41 mouse cellular contexts compared by ENCODE assay signal in the genomic region with DNA sequence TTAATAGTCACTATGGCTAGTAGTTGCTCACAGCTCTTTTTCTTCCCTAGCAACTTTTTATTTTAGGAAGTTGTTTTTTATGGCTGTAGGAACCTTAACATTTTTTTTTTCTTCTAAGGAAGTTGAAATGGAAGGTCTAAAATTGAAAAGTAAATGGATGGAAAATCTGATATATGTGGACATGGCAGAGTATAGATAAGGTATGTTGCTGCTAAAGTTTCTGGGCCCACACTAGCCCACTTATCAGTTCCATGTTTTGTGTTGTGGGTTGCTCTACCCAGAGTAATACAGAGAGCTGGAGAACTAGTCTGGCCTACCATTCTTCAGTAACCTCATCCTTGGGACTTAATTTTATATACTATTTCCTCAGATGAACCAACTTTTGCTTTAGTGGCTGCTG. TPM values are rescaled to one million over a fixed set of nuclear protein-coding genes. Genes with fewer than 3 reads are reported as not detected.
DNase-seq lines count a peak whose midpoint lies in the region; ATAC-seq lines count a peak whose summit lies in the region.
"Had no signal": no experiment of that assay in that cellular context is flagged by ENCODE, and none has a peak within 500 bp of the region (broad histone marks: within the 10 kb centered on the region; RNA-seq: fewer than 3 reads in every experiment).

No protein-coding gene starts in this region.

- H3K36me3 ChIP-seq in liver, embryonic 13.5 days, result peaks cover 40% of the 10 kb centered on the region
- peaks cover 86% of the 10 kb centered on the region for H3K36me3 ChIP-seq in forebrain, embryonic 10.5 days (replicated peaks)
- peaks cover 47% of the 10 kb centered on the region for H3K36me3 ChIP-seq in kidney, embryonic 15.5 days
- H3K36me3 ChIP-seq in neural tube, embryonic 15.5 days, result peaks cover 38% of the 10 kb centered on the region

- H3K4me2 ChIP-seq in liver, embryonic 13.5 days, result 0 out of 2 replicates have a peak overlapping the region, but pooled peaks have one; percentile 3
- H3K4me2 ChIP-seq in kidney, embryonic 15.5 days, result no peak overlapping the region
- H3K4me2 ChIP-seq in neural tube, embryonic 15.5 days, result no peak overlapping the region
- H3K4me2 ChIP-seq: embryonic facial prominence, embryonic 15.5 days; heart, embryonic 15.5 days; intestine, embryonic 15.5 days; lung, embryonic 15.5 days; midbrain, embryonic 13.5 days; neural tube, embryonic 13.5 days had no signal

- peak; percentile 20 for DNase-seq in MEL-GATA-1-ER (ENCODE audit: extremely low read depth, low read depth)
- no peak for DNase-seq in liver, embryonic 13.5 days
- no peak for DNase-seq in forebrain, embryonic 10.5 days (ENCODE audit: extremely low spot score, low spot score)
- DNase-seq: adrenal gland, adult 2 months; adrenal gland, postnatal 36 days; cerebellum, adult 11 months; cerebellum, postnatal 10 days; gastrocnemius, postnatal 14 days; kidney, adult 2 months; layer of hippocampus, postnatal 36 days; left cerebral cortex, postnatal 4 days; lung, postnatal 36 days; retina, postnatal 1 day; right cerebral cortex, postnatal 14 days; thymus, postnatal 4 days had no signal

- H3K4me1 ChIP-seq in liver, embryonic 13.5 days (replicated peaks), result peaks cover 40% of the 10 kb centered on the region
- no peaks in the 10 kb centered on the region for H3K4me1 ChIP-seq in forebrain, embryonic 10.5 days
- H3K4me1 ChIP-seq in kidney, embryonic 15.5 days, result no peaks in the 10 kb centered on the region
- 0 out of 2 replicates have a peak, but pooled peaks cover 3% of the 10 kb centered on the region for H3K4me1 ChIP-seq in neural tube, embryonic 15.5 days
- H3K4me1 ChIP-seq: embryonic facial prominence, embryonic 10.5 days; embryonic facial prominence, embryonic 15.5 days; heart, embryonic 10.5 days; intestine, embryonic 15.5 days; lung, embryonic 15.5 days had no signal

- H3K9ac ChIP-seq in liver, embryonic 13.5 days, result no peak overlapping the region
- H3K9ac ChIP-seq in kidney, embryonic 15.5 days, result no peak overlapping the region
- H3K9ac ChIP-seq in neural tube, embryonic 15.5 days (replicated peaks), result no peak overlapping the region
- H3K9ac ChIP-seq: embryonic facial prominence, embryonic 15.5 days; heart, embryonic 15.5 days; intestine, embryonic 15.5 days; lung, embryonic 15.5 days; midbrain, embryonic 13.5 days; neural tube, embryonic 13.5 days had no signal

- H3K27ac ChIP-seq in liver, embryonic 13.5 days, result no peak overlapping the region
- no peak overlapping the region for H3K27ac ChIP-seq in forebrain, embryonic 10.5 days
- no peak overlapping the region for H3K27ac ChIP-seq in kidney, embryonic 15.5 days
- H3K27ac ChIP-seq in neural tube, embryonic 15.5 days (replicated peaks), result no peak overlapping the region
- H3K27ac ChIP-seq: embryonic facial prominence, embryonic 10.5 days; embryonic facial prominence, embryonic 15.5 days; heart, embryonic 10.5 days; heart, embryonic 15.5 days; hindbrain, postnatal 0 days; intestine, embryonic 15.5 days; kidney, postnatal 0 days; lung, embryonic 15.5 days; midbrain, embryonic 13.5 days; neural tube, embryonic 13.5 days had no signal

- no peak overlapping the region for H3K4me3 ChIP-seq in liver, embryonic 13.5 days (replicated peaks)
- no peak overlapping the region for H3K4me3 ChIP-seq in forebrain, embryonic 10.5 days
- no peak overlapping the region for H3K4me3 ChIP-seq in kidney, embryonic 15.5 days (replicated peaks)
- H3K4me3 ChIP-seq in neural tube, embryonic 15.5 days (replicated peaks), result no peak overlapping the region
- H3K4me3 ChIP-seq: embryonic facial prominence, embryonic 10.5 days; embryonic facial prominence, embryonic 15.5 days; heart, embryonic 10.5 days; heart, embryonic 15.5 days; intestine, embryonic 15.5 days; lung, embryonic 15.5 days; megakaryocyte, embryonic 14.5 days; midbrain, embryonic 13.5 days; neural tube, embryonic 13.5 days had no signal

- no peaks in the 10 kb centered on the region for H3K9me3 ChIP-seq in liver, embryonic 13.5 days (replicated peaks)
- H3K9me3 ChIP-seq in forebrain, embryonic 10.5 days, result no peaks in the 10 kb centered on the region
- H3K9me3 ChIP-seq in kidney, embryonic 15.5 days (replicated peaks), result no peaks in the 10 kb centered on the region
- H3K9me3 ChIP-seq in neural tube, embryonic 15.5 days (replicated peaks), result no peaks in the 10 kb centered on the region
- H3K9me3 ChIP-seq: embryonic facial prominence, embryonic 10.5 days; embryonic facial prominence, embryonic 15.5 days; heart, embryonic 10.5 days; heart, embryonic 15.5 days; intestine, embryonic 15.5 days; lung, embryonic 15.5 days; megakaryocyte, embryonic 14.5 days; midbrain, embryonic 13.5 days; neural tube, embryonic 13.5 days had no signal

- peak; percentile 62; the same call in 1 of the 2 replicates for ATAC-seq in erythroblast, adult 5-6 weeks (replicated peaks; ENCODE audit: low FRiP score, poor library complexity, severe bottlenecking)
- peak; percentile 95 for ATAC-seq in liver, embryonic 13.5 days (ENCODE audit: low read depth)
- ATAC-seq in megakaryocyte progenitor cell, adult 5-6 weeks (replicated peaks; ENCODE audit: poor library complexity), result peak; percentile 60
- no peak for ATAC-seq in kidney, embryonic 15.5 days (replicated peaks; ENCODE audit: low FRiP score)
- ATAC-seq in neural tube, embryonic 15.5 days (ENCODE audit: low FRiP score), result no peak
- ATAC-seq: forebrain, embryonic 16.5 days; hindbrain, postnatal 0 days; intestine, embryonic 15.5 days; midbrain, embryonic 13.5 days had no signal

- no peaks in the 10 kb centered on the region for H3K27me3 ChIP-seq in liver, embryonic 13.5 days
- H3K27me3 ChIP-seq in forebrain, embryonic 10.5 days (ENCODE audit: poor library complexity, severe bottlenecking), result no peaks in the 10 kb centered on the region
- H3K27me3 ChIP-seq in kidney, embryonic 15.5 days, result no peaks in the 10 kb centered on the region
- H3K27me3 ChIP-seq in neural tube, embryonic 15.5 days (replicated peaks), result no peaks in the 10 kb centered on the region
- H3K27me3 ChIP-seq: embryonic facial prominence, embryonic 15.5 days; heart, embryonic 15.5 days; intestine, embryonic 15.5 days; lung, embryonic 15.5 days; megakaryocyte, embryonic 14.5 days; midbrain, embryonic 13.5 days; neural tube, embryonic 13.5 days had no signal

RNA-seq across cellular contexts. Expression of a gene that starts 9.5 kb away (rescaled TPM):
- 18.6 and 25.4 TPM in 2 replicates for total RNA-seq in erythroblast, adult 5-6 weeks (2015; ENCODE audit: low replicate concordance)
- total RNA-seq in erythroblast, adult 5-6 weeks (2017; ENCODE audit: low replicate concordance), result 14.8 and 28.9 TPM in 2 replicates
- polyA plus RNA-seq in liver, embryonic 13.5 days (2015; fragmentation: Nextera tagmentation; extraction: Ambion mirVana), result 10.7 and 14.2 TPM in 2 replicates
- total RNA-seq in megakaryocyte progenitor cell, adult 5-6 weeks (2015), result 59.9 and 71.0 TPM in 2 replicates
- total RNA-seq in megakaryocyte progenitor cell, adult 5-6 weeks (2017), result 78.4 and 133 TPM in 2 replicates
- polyA plus RNA-seq in forebrain, embryonic 10.5 days (2016; fragmentation: Nextera tagmentation; extraction: Ambion mirVana), result 42.3 and 49.2 TPM in 2 replicates
- 40.5 and 41.9 TPM in 2 replicates for polyA plus RNA-seq in kidney, embryonic 15.5 days (2015; fragmentation: Nextera tagmentation; extraction: Ambion mirVana)
- 33.6 and 38.2 TPM in 2 replicates for polyA plus RNA-seq in neural tube, embryonic 15.5 days (2015; fragmentation: Nextera tagmentation; extraction: Ambion mirVana)

RNA-seq across cellular contexts. Expression of a gene that starts 25.6 kb away (rescaled TPM):
- total RNA-seq in erythroblast, adult 5-6 weeks (2015; ENCODE audit: low replicate concordance), result 0.84 and 2.3 TPM in 2 replicates
- 3.1 and 5.7 TPM in 2 replicates for total RNA-seq in erythroblast, adult 5-6 weeks (2017; ENCODE audit: low replicate concordance)
- 0.78 and 0.81 TPM in 2 replicates for polyA plus RNA-seq in liver, embryonic 13.5 days (2015; fragmentation: Nextera tagmentation; extraction: Ambion mirVana)
- total RNA-seq in megakaryocyte progenitor cell, adult 5-6 weeks (2015), result 3.8 and 7.1 TPM in 2 replicates
- total RNA-seq in megakaryocyte progenitor cell, adult 5-6 weeks (2017), result 7.5 and 13.9 TPM in 2 replicates
- polyA plus RNA-seq in forebrain, embryonic 10.5 days (2016; fragmentation: Nextera tagmentation; extraction: Ambion mirVana), result 0.07 and 0.14 TPM in 2 replicates
- 2.6 and 5.6 TPM in 2 replicates for polyA plus RNA-seq in kidney, embryonic 15.5 days (2015; fragmentation: Nextera tagmentation; extraction: Ambion mirVana)
- 0.17 and 0.59 TPM in 2 replicates for polyA plus RNA-seq in neural tube, embryonic 15.5 days (2015; fragmentation: Nextera tagmentation; extraction: Ambion mirVana)
- total RNA-seq: layer of hippocampus, postnatal 36 days had no signal
- polyA plus RNA-seq: cortical plate, adult 2 months; forebrain, embryonic 16.5 days; hindbrain, embryonic 11.5 days; midbrain, embryonic 13.5 days had no signal

RNA-seq across cellular contexts. Expression of a gene that starts 31.4 kb away (rescaled TPM):
- 9.0 and 10.2 TPM in 2 replicates for total RNA-seq in erythroblast, adult 5-6 weeks (2015; ENCODE audit: low replicate concordance)
- total RNA-seq in erythroblast, adult 5-6 weeks (2017; ENCODE audit: low replicate concordance), result 11.4 and 17.0 TPM in 2 replicates
- polyA plus RNA-seq in liver, embryonic 13.5 days (2015; fragmentation: Nextera tagmentation; extraction: Ambion mirVana), result 32.0 and 32.6 TPM in 2 replicates
- total RNA-seq in megakaryocyte progenitor cell, adult 5-6 weeks (2015), result 36.3 and 40.9 TPM in 2 replicates
- total RNA-seq in megakaryocyte progenitor cell, adult 5-6 weeks (2017), result 54.2 and 61.9 TPM in 2 replicates
- 39.6 and 44.9 TPM in 2 replicates for polyA plus RNA-seq in forebrain, embryonic 10.5 days (2016; fragmentation: Nextera tagmentation; extraction: Ambion mirVana)
- 66.7 and 75.0 TPM in 2 replicates for polyA plus RNA-seq in kidney, embryonic 15.5 days (2015; fragmentation: Nextera tagmentation; extraction: Ambion mirVana)
- polyA plus RNA-seq in neural tube, embryonic 15.5 days (2015; fragmentation: Nextera tagmentation; extraction: Ambion mirVana), result 34.0 and 46.2 TPM in 2 replicates

RNA-seq across cellular contexts. Expression of a gene that starts 58.4 kb away (rescaled TPM):
- total RNA-seq in erythroblast, adult 5-6 weeks (2015; ENCODE audit: low replicate concordance), result not detected in 2 replicates
- not detected in 2 replicates for total RNA-seq in erythroblast, adult 5-6 weeks (2017; ENCODE audit: low replicate concordance)
- not detected in 2 replicates for polyA plus RNA-seq in liver, embryonic 13.5 days (2015; fragmentation: Nextera tagmentation; extraction: Ambion mirVana)
- total RNA-seq in megakaryocyte progenitor cell, adult 5-6 weeks (2015), result not detected in 2 replicates
- not detected in 2 replicates for total RNA-seq in megakaryocyte progenitor cell, adult 5-6 weeks (2017)
- polyA plus RNA-seq in forebrain, embryonic 10.5 days (2016; fragmentation: Nextera tagmentation; extraction: Ambion mirVana), result not detected in 2 replicates
- polyA plus RNA-seq in kidney, embryonic 15.5 days (2015; fragmentation: Nextera tagmentation; extraction: Ambion mirVana), result not detected in 2 replicates
- polyA plus RNA-seq in neural tube, embryonic 15.5 days (2015; fragmentation: Nextera tagmentation; extraction: Ambion mirVana), result not detected in 2 replicates
- total RNA-seq: adrenal gland, adult 2 months; adrenal gland, postnatal 36 days; gastrocnemius, postnatal 14 days; granulocyte monocyte progenitor cell, adult 5-6 weeks; heart, postnatal 25 days; hindbrain, postnatal 0 days; layer of hippocampus, postnatal 36 days; left cerebral cortex, postnatal 4 days had no signal
- polyA plus RNA-seq: adrenal gland, adult 2 months; cortical plate, adult 2 months; embryonic facial prominence, embryonic 10.5 days; forebrain, embryonic 16.5 days; heart, embryonic 10.5 days; heart, embryonic 15.5 days; hindbrain, embryonic 11.5 days; hindbrain, postnatal 0 days; intestine, embryonic 15.5 days; kidney, postnatal 0 days; large intestine, adult 2 months; limb, embryonic 14.5 days; lung, embryonic 15.5 days; midbrain, embryonic 13.5 days; neural tube, embryonic 13.5 days; small intestine, adult 2 months; stomach, embryonic 14.5 days; testis, adult 2 months; thymus, postnatal 0 days had no signal

Comparison
In these comparisons a context has a peak if more than half of its experiments do, and no peak if none do; other contexts are left out.
1. ATAC-seq: peak in erythroblast, adult 5-6 weeks (single experiment), liver, embryonic 13.5 days (single experiment) and megakaryocyte progenitor cell, adult 5-6 weeks (single experiment); none in kidney, embryonic 15.5 days (single experiment) and neural tube, embryonic 15.5 days (single experiment).